Mouse (Mus musculus) monocyte, adult 2 months (primary cell): ENCODE results near the gene Padi4.
A peak's percentile ranks its signal among the peaks of the same experiment; 100 is the strongest.

Experiments used
- DNase-seq, 2 experiments: peaks; one replicate each; pipeline ENCODE4 v3.0.0; 2022; ENCODE audit warnings: low spot score in 2 of 2, low read depth in 1 of 2

Gene Padi4

DNA sequence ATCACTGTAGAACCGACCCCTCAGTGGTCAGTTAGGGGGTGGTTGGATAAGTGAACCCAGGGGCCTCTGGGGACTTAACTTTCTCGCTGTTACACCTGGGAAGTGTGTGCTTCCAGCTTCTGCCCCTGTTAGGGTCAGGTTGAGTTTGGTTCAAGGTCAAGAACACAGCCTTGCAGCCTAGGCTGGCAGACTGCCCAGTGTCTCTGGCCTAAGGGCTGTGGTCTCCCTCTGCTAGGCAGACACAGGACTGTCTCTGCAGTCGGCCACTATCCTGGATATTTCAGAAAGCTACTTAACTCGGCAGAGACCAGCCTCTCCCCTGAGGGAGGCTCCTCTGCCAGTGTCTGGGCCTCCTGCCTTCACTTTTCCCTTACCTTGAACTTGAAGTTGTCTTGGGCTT lies 69.9 kb downstream of the Padi4 start:
- DNase-seq, result no peak

DNA sequence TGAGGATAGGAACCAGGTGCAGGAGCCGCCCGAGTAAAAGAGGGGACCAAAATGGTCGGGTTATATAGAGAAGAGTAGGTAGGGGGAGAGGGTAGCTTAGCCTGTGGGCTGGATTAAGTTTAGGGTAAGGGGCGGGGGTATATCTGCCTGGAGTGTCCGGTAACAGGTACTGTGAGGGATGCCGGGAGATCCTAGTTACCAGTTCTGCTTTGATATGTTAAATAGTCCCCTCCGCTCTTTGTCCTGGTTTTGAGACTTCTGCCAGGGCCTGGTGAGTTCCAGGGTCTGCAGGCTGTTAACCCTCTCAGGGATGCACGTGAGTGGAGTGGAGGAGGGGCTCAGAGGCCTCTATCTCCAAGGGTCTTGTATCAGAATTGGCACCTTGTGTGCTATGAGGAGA lies 70.4 kb downstream of the Padi4 start:
- no peak for DNase-seq

- peak; percentile 14 to 53 for DNase-seq
Observed at GRCm38 (mm10) chr4:140702611-140703327, 71.3 kb downstream of the Padi4 start.

DNA sequence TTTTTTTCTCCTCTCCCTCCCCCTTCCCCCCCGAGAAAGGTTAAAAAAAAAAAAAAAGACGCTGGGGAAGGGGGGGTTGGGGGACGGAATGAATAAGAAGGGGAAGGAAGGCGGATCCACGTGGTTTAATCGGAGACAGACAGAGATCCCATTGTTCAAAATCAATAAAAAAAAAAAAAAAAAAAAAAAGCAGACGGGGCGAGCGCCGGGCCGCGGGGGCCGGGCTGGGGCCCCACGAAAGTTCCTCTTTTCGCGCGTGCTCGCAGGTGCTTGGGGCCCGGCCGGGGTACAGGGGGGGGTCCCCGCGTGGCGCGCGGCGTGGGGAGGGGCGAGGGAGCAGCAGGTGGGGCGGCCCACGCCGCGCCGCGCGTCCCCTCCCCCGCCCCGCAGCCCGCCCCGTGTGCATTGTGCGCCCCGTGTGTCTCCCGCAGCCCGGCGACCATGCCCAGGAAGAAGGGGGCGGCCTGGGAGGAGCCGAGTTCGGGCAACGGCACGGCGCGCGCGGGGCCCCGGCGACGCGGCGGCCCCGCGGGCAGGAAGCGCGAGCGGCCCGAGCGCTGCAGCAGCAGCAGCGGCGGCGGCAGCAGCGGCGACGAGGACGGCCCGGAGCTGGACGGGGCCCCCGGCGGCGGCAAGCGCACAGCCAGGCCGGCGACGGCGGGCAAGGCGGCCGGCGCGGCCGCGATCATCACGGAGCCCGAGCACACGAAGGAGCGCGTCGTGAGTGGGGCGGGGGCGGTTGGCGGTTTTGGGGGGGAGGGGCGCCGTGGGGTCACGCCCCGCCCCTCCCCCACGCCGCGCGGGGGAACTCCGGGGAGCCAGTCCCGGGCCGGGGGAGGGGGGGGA lies 72.1 kb downstream of the Padi4 start:
- peak in 1 of 2 experiments; percentile 16 for DNase-seq

GRCm38 (mm10) chr4:140701049-140701715 lies 72.9 kb downstream of the Padi4 start:
- DNase-seq, result peak; percentile 33 to 66

- DNase-seq, result no peak
Observed at GRCm38 (mm10) chr4:140700269-140701018, 73.6 kb downstream of the Padi4 start, which contains the start of gene Rcc2. Gene Rcc2, plus strand, starts transcription at chr4:140700541.

DNA sequence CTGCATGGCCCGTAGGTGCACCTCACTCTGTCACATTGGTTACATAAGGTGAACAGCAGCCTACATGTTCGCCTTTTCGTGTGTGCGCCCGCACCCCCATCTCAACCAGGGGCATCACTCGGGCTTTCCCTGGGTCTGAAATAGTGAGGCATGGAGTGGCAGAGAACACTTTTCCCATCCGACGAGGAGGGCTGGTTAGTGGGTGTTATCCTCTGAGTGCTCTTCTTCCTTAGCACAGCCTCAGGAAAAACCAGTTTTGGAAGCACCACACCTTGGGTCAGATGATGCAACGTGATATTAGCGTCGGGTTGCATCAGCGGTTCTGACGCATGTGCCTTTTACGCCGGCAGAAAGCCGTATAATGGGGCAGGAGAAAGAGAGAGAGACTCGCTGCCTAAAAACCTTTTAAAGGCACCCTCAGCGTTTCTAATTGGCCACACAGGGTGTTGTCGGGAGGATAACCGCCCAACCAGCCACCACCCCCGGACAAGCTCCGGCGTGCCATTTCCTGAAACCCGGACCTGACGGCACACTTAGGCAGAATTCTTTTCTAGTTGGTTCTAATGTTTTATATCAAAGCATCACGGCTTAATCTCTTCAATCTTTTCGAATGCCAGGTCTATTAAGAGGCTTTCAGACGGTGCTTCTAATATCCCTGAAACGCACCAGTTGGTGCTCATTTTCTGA lies 74.5 kb downstream of the Padi4 start:
- DNase-seq, result peak; percentile 46 to 55
